Mouse (Mus musculus): ENCODE data around the gene Rps18.

- no peak for TF ChIP-seq EP300 (IDR thresholded peaks at IDR 0.05; ENCODE audit: low read depth)
- no peak for TF ChIP-seq CTCF (IDR thresholded peaks at IDR 0.05; ENCODE audit: low read depth)
These were observed 14.8 kb downstream of the Rps18 start for GRCm38 (mm10) chr17:33940981-33941380.
